Mouse (Mus musculus): ENCODE results near the gene Chst5. TPM values are rescaled to one million over a fixed set of nuclear protein-coding genes. Genes with fewer than 3 reads are reported as not detected.
A peak's percentile ranks its signal among the peaks of the same experiment; 100 is the strongest.

Gene Chst5
- polyA plus RNA-seq (2014; fragmentation: Nextera tagmentation; extraction: Ambion mirVana): 2.7 and 3.2 TPM in 2 replicates

- H3K4me3 ChIP-seq (ENCODE audit: low read depth, low read length): peak within 1 kb of the TSS; percentile 40
- peak within 1 kb of the TSS; percentile 28; the same call in 1 of the 2 replicates for H3K27ac ChIP-seq (ENCODE audit: low read depth, low read length)
- 0 out of 2 replicates have a peak, but pooled peaks cover 2% of the 10 kb centered on the region for H3K4me1 ChIP-seq (ENCODE audit: control insufficient read depth, insufficient read depth, low read length)
- H3K27me3 ChIP-seq (ENCODE audit: control insufficient read depth, insufficient read depth, low read length): no peaks in the 10 kb centered on the region
- H3K9me3 ChIP-seq (ENCODE audit: control insufficient read depth, low read length): no peaks in the 10 kb centered on the region
- 4% methylated on average over 47 of the region's 47 CpGs for WGBS
- no peaks in the 10 kb centered on the region; the same call in 1 of the 2 replicates for H3K36me3 ChIP-seq (ENCODE audit: control insufficient read depth, insufficient read depth, low read length)
- H3K9ac ChIP-seq (replicated peaks; ENCODE audit: low read depth, low read length): peak within 1 kb of the TSS; percentile 68
- H3K4me2 ChIP-seq (ENCODE audit: low read depth, low read length): peak within 1 kb of the TSS; percentile 80
- ATAC-seq (ENCODE audit: low read depth): peak; percentile 64
Observed at GRCm38 (mm10) chr8:111909621-111910450, at the start of gene Chst5. Chst5 (minus strand) TSS chr8:111910447.

- no peaks in the 10 kb centered on the region for H3K9me3 ChIP-seq (ENCODE audit: control insufficient read depth, low read length)
- ATAC-seq (ENCODE audit: low read depth): no peak
- H3K27ac ChIP-seq (ENCODE audit: low read depth, low read length): no peak overlapping the region
- WGBS: 95% methylated on average over 2 of the region's 2 CpGs
- peaks cover 28% of the 10 kb centered on the region for H3K36me3 ChIP-seq (ENCODE audit: control insufficient read depth, insufficient read depth, low read length)
- no peaks in the 10 kb centered on the region for H3K27me3 ChIP-seq (ENCODE audit: control insufficient read depth, insufficient read depth, low read length)
- H3K4me1 ChIP-seq (ENCODE audit: control insufficient read depth, insufficient read depth, low read length): no peaks in the 10 kb centered on the region
- H3K9ac ChIP-seq (replicated peaks; ENCODE audit: low read depth, low read length): no peak overlapping the region
- no peak overlapping the region for H3K4me2 ChIP-seq (ENCODE audit: low read depth, low read length)
- H3K4me3 ChIP-seq (ENCODE audit: low read depth, low read length): no peak overlapping the region
Observed at GRCm38 (mm10) chr8:111957231-111957630, 47.0 kb upstream of the Chst5 start.

GRCm38 (mm10) chr8:111955879-111956278 is 45.6 kb upstream of the Chst5 start:
- 93% methylated on average over 5 of the region's 5 CpGs for WGBS
- Histone ChIP-seq H3K4me1 (ENCODE audit: control insufficient read depth, insufficient read depth, low read length) (no peaks in the 10 kb centered on the region), H3K9ac (replicated peaks; ENCODE audit: low read depth, low read length) (no peak overlapping the region), H3K27me3 (ENCODE audit: control insufficient read depth, insufficient read depth, low read length) (no peaks in the 10 kb centered on the region), H3K4me3 (ENCODE audit: low read depth, low read length) (no peak overlapping the region), H3K9me3 (ENCODE audit: control insufficient read depth, low read length) (no peaks in the 10 kb centered on the region), H3K27ac (ENCODE audit: low read depth, low read length) (no peak overlapping the region), H3K4me2 (ENCODE audit: low read depth, low read length) (no peak overlapping the region), H3K36me3 (ENCODE audit: control insufficient read depth, insufficient read depth, low read length) (peaks cover 35% of the 10 kb centered on the region)
- ATAC-seq (ENCODE audit: low read depth): no peak

GRCm38 (mm10) chr8:111954844-111955594 is 44.8 kb upstream of the Chst5 start:
- no peak overlapping the region for H3K4me3 ChIP-seq (ENCODE audit: low read depth, low read length)
- H3K9ac ChIP-seq (replicated peaks; ENCODE audit: low read depth, low read length): no peak overlapping the region
- ATAC-seq (ENCODE audit: low read depth): no peak
- H3K36me3 ChIP-seq (ENCODE audit: control insufficient read depth, insufficient read depth, low read length): peaks cover 35% of the 10 kb centered on the region
- H3K27ac ChIP-seq (ENCODE audit: low read depth, low read length): no peak overlapping the region
- H3K4me2 ChIP-seq (ENCODE audit: low read depth, low read length): no peak overlapping the region
- H3K4me1 ChIP-seq (ENCODE audit: control insufficient read depth, insufficient read depth, low read length): no peaks in the 10 kb centered on the region
- H3K9me3 ChIP-seq (ENCODE audit: control insufficient read depth, low read length): no peaks in the 10 kb centered on the region
- 87% methylated on average over 4 of the region's 4 CpGs for WGBS
- H3K27me3 ChIP-seq (ENCODE audit: control insufficient read depth, insufficient read depth, low read length): no peaks in the 10 kb centered on the region

GRCm38 (mm10) chr8:111951936-111952335 is 41.7 kb upstream of the Chst5 start:
- Histone ChIP-seq H3K4me1 (ENCODE audit: control insufficient read depth, insufficient read depth, low read length) (no peaks in the 10 kb centered on the region), H3K4me2 (ENCODE audit: low read depth, low read length) (no peak overlapping the region), H3K9me3 (ENCODE audit: control insufficient read depth, low read length) (no peaks in the 10 kb centered on the region), H3K4me3 (ENCODE audit: low read depth, low read length) (no peak overlapping the region), H3K9ac (replicated peaks; ENCODE audit: low read depth, low read length) (no peak overlapping the region), H3K36me3 (ENCODE audit: control insufficient read depth, insufficient read depth, low read length) (peaks cover 45% of the 10 kb centered on the region), H3K27me3 (ENCODE audit: control insufficient read depth, insufficient read depth, low read length) (no peaks in the 10 kb centered on the region), H3K27ac (ENCODE audit: low read depth, low read length) (no peak overlapping the region)
- 92% methylated on average over 5 of the region's 5 CpGs for WGBS
- no peak for ATAC-seq (ENCODE audit: low read depth)

GRCm38 (mm10) chr8:111951317-111951716 is 41.1 kb upstream of the Chst5 start:
- Histone ChIP-seq H3K9ac (replicated peaks; ENCODE audit: low read depth, low read length) (no peak overlapping the region), H3K36me3 (ENCODE audit: control insufficient read depth, insufficient read depth, low read length) (peaks cover 40% of the 10 kb centered on the region), H3K4me1 (ENCODE audit: control insufficient read depth, insufficient read depth, low read length) (no peaks in the 10 kb centered on the region), H3K4me2 (ENCODE audit: low read depth, low read length) (no peak overlapping the region), H3K27me3 (ENCODE audit: control insufficient read depth, insufficient read depth, low read length) (no peaks in the 10 kb centered on the region), H3K9me3 (ENCODE audit: control insufficient read depth, low read length) (no peaks in the 10 kb centered on the region), H3K27ac (ENCODE audit: low read depth, low read length) (no peak overlapping the region), H3K4me3 (ENCODE audit: low read depth, low read length) (no peak overlapping the region)
- ATAC-seq (ENCODE audit: low read depth): no peak
- over 99% methylated on average over 7 of the region's 7 CpGs for WGBS

GRCm38 (mm10) chr8:111950846-111951245 is 40.6 kb upstream of the Chst5 start:
- no peaks in the 10 kb centered on the region for H3K27me3 ChIP-seq (ENCODE audit: control insufficient read depth, insufficient read depth, low read length)
- no peak overlapping the region for H3K9ac ChIP-seq (replicated peaks; ENCODE audit: low read depth, low read length)
- H3K27ac ChIP-seq (ENCODE audit: low read depth, low read length): no peak overlapping the region
- no peak for ATAC-seq (ENCODE audit: low read depth)
- no peak overlapping the region for H3K4me3 ChIP-seq (ENCODE audit: low read depth, low read length)
- peaks cover 39% of the 10 kb centered on the region for H3K36me3 ChIP-seq (ENCODE audit: control insufficient read depth, insufficient read depth, low read length)
- WGBS: 86% methylated on average over 3 of the region's 3 CpGs
- H3K9me3 ChIP-seq (ENCODE audit: control insufficient read depth, low read length): no peaks in the 10 kb centered on the region
- H3K4me1 ChIP-seq (ENCODE audit: control insufficient read depth, insufficient read depth, low read length): no peaks in the 10 kb centered on the region
- no peak overlapping the region for H3K4me2 ChIP-seq (ENCODE audit: low read depth, low read length)

- Histone ChIP-seq H3K4me1 (ENCODE audit: control insufficient read depth, insufficient read depth, low read length) (no peaks in the 10 kb centered on the region), H3K36me3 (ENCODE audit: control insufficient read depth, insufficient read depth, low read length) (peaks cover 26% of the 10 kb centered on the region), H3K27ac (ENCODE audit: low read depth, low read length) (no peak overlapping the region), H3K27me3 (ENCODE audit: control insufficient read depth, insufficient read depth, low read length) (no peaks in the 10 kb centered on the region), H3K4me2 (ENCODE audit: low read depth, low read length) (no peak overlapping the region), H3K9me3 (ENCODE audit: control insufficient read depth, low read length) (no peaks in the 10 kb centered on the region), H3K4me3 (ENCODE audit: low read depth, low read length) (no peak overlapping the region), H3K9ac (replicated peaks; ENCODE audit: low read depth, low read length) (no peak overlapping the region)
- WGBS: 95% methylated on average over 8 of the region's 8 CpGs
- ATAC-seq (ENCODE audit: low read depth): no peak
Observed at GRCm38 (mm10) chr8:111947954-111948353, 37.7 kb upstream of the Chst5 start.

- Histone ChIP-seq H3K4me1 (ENCODE audit: control insufficient read depth, insufficient read depth, low read length) (peaks cover under 1% of the 10 kb centered on the region), H3K4me2 (ENCODE audit: low read depth, low read length) (no peak overlapping the region), H3K9me3 (ENCODE audit: control insufficient read depth, low read length) (no peaks in the 10 kb centered on the region), H3K9ac (replicated peaks; ENCODE audit: low read depth, low read length) (no peak overlapping the region), H3K27me3 (ENCODE audit: control insufficient read depth, insufficient read depth, low read length) (no peaks in the 10 kb centered on the region), H3K27ac (ENCODE audit: low read depth, low read length) (no peak overlapping the region), H3K4me3 (ENCODE audit: low read depth, low read length) (no peak overlapping the region), H3K36me3 (ENCODE audit: control insufficient read depth, insufficient read depth, low read length) (peaks cover 25% of the 10 kb centered on the region)
- WGBS: 88% methylated on average over 2 of the region's 2 CpGs
- ATAC-seq (ENCODE audit: low read depth): no peak
Observed at GRCm38 (mm10) chr8:111947144-111947543, 36.9 kb upstream of the Chst5 start.

Data from neural tube, embryonic 14.5 days (tissue).